Mouse (Mus musculus): ENCODE data around the gene Slc2a12. TPM values are rescaled to one million over a fixed set of nuclear protein-coding genes. Genes with fewer than 3 reads are reported as not detected.

Slc2a12 gene
- polyA plus RNA-seq, 1 experiment from 2014 or later, result 1.2 TPM

Small RNA genes within 50 kb of the gene (microRNA-seq; reads per million reads assigned to microRNA genes)
- 4.5 reads per million, percentile 14 among the genes with 10 or more reads in this experiment for gene Mir7663

Other genes starting within 250 kb of the Slc2a12 start
- 46.8 and 58.0 TPM in 2 replicates for gene Tbpl1, start 86.9 kb downstream of the Slc2a12 start, polyA plus RNA-seq (2016; fragmentation: Nextera tagmentation; extraction: Ambion mirVana)
- gene Tcf21, start 175.2 kb downstream of the Slc2a12 start, polyA plus RNA-seq (2016; fragmentation: Nextera tagmentation; extraction: Ambion mirVana), result 64.0 and 75.4 TPM in 2 replicates

Data from heart, embryonic 10.5 days (tissue).